Mouse (Mus musculus) lung, adult 2 months (tissue): ENCODE results near the gene Cgnl1.

Source experiments
- CTCF ChIP-seq: fragments of 200-500 bp; IDR thresholded peaks from 2 replicates; pipeline ENCODE4 v1.5.1; 2011; ENCODE audit warnings: mild to moderate bottlenecking, low read length, control low read depth; ENCODE audit not compliant: insufficient read depth
- POLR2A ChIP-seq: fragments of 200-500 bp; IDR thresholded peaks from 2 replicates; pipeline ENCODE4 v1.6.1; 2011; ENCODE audit warnings: low read depth, mild to moderate bottlenecking, control low read depth, low read length, borderline replicate concordance; ENCODE audit errors: extremely low read depth

DNA sequence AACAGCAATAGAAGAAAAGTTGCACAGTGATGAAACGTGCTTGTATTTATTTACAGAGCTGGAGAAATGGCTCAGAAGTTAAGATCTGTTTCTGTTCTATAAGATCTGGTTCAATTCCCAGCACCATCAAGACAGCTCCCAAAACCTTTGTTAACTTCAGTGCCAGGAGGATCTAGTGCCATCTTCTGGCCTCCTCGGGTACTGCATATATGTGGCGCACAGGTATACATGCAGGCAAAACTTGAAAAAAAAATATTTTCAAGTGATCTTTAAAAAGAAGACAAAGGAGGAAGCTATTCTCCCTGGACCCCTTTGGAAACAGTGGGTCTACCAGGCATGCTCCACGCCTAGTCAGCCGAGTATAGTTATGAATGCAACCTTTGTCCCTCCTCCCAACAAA lies 936 bp upstream of the Cgnl1 start:
- peak; percentile 61 for TF ChIP-seq CTCF
- no peak for TF ChIP-seq POLR2A
